Mouse (Mus musculus): ENCODE data around the gene Vamp5.

GRCm38 (mm10) chr6:72383142-72383820, 3.0 kb upstream of the Vamp5 start:
- no peak for TF ChIP-seq POLR2A (IDR thresholded peaks at IDR 0.05; ENCODE audit: borderline replicate concordance, extremely low read depth, insufficient read depth, insufficient read length, poor library complexity, severe bottlenecking)
- no peak for TF ChIP-seq CTCF (IDR thresholded peaks at IDR 0.05; ENCODE audit: borderline replicate concordance, extremely low read depth, insufficient read depth, insufficient read length)

Data from brain, embryonic 14.5 days (tissue).